7 mouse cellular contexts compared by ENCODE assay signal in genomic region chr1:133423543-133424480, GRCm38 (mm10). TPM values are rescaled to one million over a fixed set of nuclear protein-coding genes. Genes with fewer than 3 reads are reported as not detected.
DNase-seq lines count a peak whose midpoint lies in the region; ATAC-seq lines count a peak whose summit lies in the region.

TSS of gene Sox13 (minus strand) at chr1:133424377.

- no peaks in the 10 kb centered on the region for H3K36me3 ChIP-seq in hindbrain, embryonic 14.5 days (replicated peaks; ENCODE audit: control insufficient read depth, insufficient read depth)
- no peaks in the 10 kb centered on the region for H3K36me3 ChIP-seq in midbrain, embryonic 10.5 days
- H3K36me3 ChIP-seq in stomach, embryonic 14.5 days (ENCODE audit: control insufficient read depth, insufficient read depth, low read length): no peaks in the 10 kb centered on the region

- H3K27ac ChIP-seq in hindbrain, embryonic 14.5 days: peak within 1 kb of the TSS; percentile 85
- H3K27ac ChIP-seq in midbrain, embryonic 10.5 days (replicated peaks): peak within 1 kb of the TSS; percentile 95
- H3K27ac ChIP-seq in stomach, embryonic 14.5 days (ENCODE audit: low read length): peak within 1 kb of the TSS; percentile 90

- H3K9me3 ChIP-seq in hindbrain, embryonic 14.5 days (ENCODE audit: control insufficient read depth, low read length): no peaks in the 10 kb centered on the region
- H3K9me3 ChIP-seq in midbrain, embryonic 10.5 days (replicated peaks): no peaks in the 10 kb centered on the region; the same call in 1 of the 2 replicates
- H3K9me3 ChIP-seq in stomach, embryonic 14.5 days (ENCODE audit: control insufficient read depth, low read depth, low read length): no peaks in the 10 kb centered on the region

- H3K4me2 ChIP-seq in hindbrain, embryonic 14.5 days (replicated peaks): peak within 1 kb of the TSS; percentile 98
- H3K4me2 ChIP-seq in stomach, embryonic 14.5 days (replicated peaks; ENCODE audit: low read depth, low read length): peak within 1 kb of the TSS; percentile 92

- under 1% methylated on average over 118 of the region's 128 CpGs for WGBS in hindbrain, embryonic 14.5 days
- WGBS in midbrain, embryonic 10.5 days: under 1% methylated on average over 103 of the region's 128 CpGs
- under 1% methylated on average over 106 of the region's 128 CpGs for WGBS in stomach, embryonic 14.5 days

- H3K27me3 ChIP-seq in hindbrain, embryonic 14.5 days (ENCODE audit: control insufficient read depth, insufficient read depth, low read length): no peaks in the 10 kb centered on the region
- H3K27me3 ChIP-seq in midbrain, embryonic 10.5 days (ENCODE audit: low read depth, poor library complexity, severe bottlenecking): no peaks in the 10 kb centered on the region; the same call in none of the 2 replicates
- H3K27me3 ChIP-seq in stomach, embryonic 14.5 days (ENCODE audit: control insufficient read depth, insufficient read depth, low read length): no peaks in the 10 kb centered on the region

- H3K4me3 ChIP-seq in hindbrain, embryonic 14.5 days (replicated peaks; ENCODE audit: low read length): peak within 1 kb of the TSS; percentile 83
- peak within 1 kb of the TSS; percentile 95 for H3K4me3 ChIP-seq in midbrain, embryonic 10.5 days
- H3K4me3 ChIP-seq in stomach, embryonic 14.5 days (ENCODE audit: low read depth, low read length): peak within 1 kb of the TSS; percentile 76

- ATAC-seq in hindbrain, embryonic 14.5 days (ENCODE audit: low FRiP score): peak; percentile 72
- peak; percentile 77 for ATAC-seq in stomach, embryonic 14.5 days (ENCODE audit: insufficient number of reproducible peaks, insufficient read depth, low FRiP score, low read depth)

- H3K9ac ChIP-seq in hindbrain, embryonic 14.5 days: peak within 1 kb of the TSS; percentile 77
- H3K9ac ChIP-seq in stomach, embryonic 14.5 days (replicated peaks; ENCODE audit: low read depth, low read length): peak within 1 kb of the TSS; percentile 82

- intact Hi-C loops in left cerebral cortex, postnatal 4 days (cut with DNase I): no loop called here

- DNase-seq in adrenal gland, adult 18-20 months (ENCODE audit: low spot score in 2 of 2): peak; percentile 69 to 71
- peak; percentile 13 for DNase-seq in c-Kit-positive CD71-positive TER-119-negative erythroid progenitor cells, embryonic 14.5 days (ENCODE audit: low read depth)
- DNase-seq in gastrocnemius, adult 18-20 months (ENCODE audit: low spot score): peak; percentile 50
- peak; percentile 67 for DNase-seq in hindbrain, embryonic 14.5 days (ENCODE audit: low spot score)
- DNase-seq in left cerebral cortex, postnatal 4 days: peak; percentile 64
- peak; percentile 87 for DNase-seq in midbrain, embryonic 10.5 days (ENCODE audit: low spot score)

- H3K4me1 ChIP-seq in hindbrain, embryonic 14.5 days (replicated peaks; ENCODE audit: control insufficient read depth, insufficient read depth, low read length): peaks cover 25% of the 10 kb centered on the region
- peaks cover 47% of the 10 kb centered on the region for H3K4me1 ChIP-seq in midbrain, embryonic 10.5 days
- peaks cover 21% of the 10 kb centered on the region for H3K4me1 ChIP-seq in stomach, embryonic 14.5 days (ENCODE audit: control insufficient read depth, insufficient read depth, low read length)

RNA-seq across cellular contexts. Expression of gene Sox13, which starts in this region (rescaled TPM):
- 10 to 100 TPM; 14.0 to 18.5 TPM for total RNA-seq in adrenal gland, adult 18-20 months (2021)
- 10 to 100 TPM in 1 of 2 experiments, 1 to 10 TPM in 1; 6.2 to 11.5 TPM for total RNA-seq in gastrocnemius, adult 18-20 months (2021)
- polyA plus RNA-seq in hindbrain, embryonic 14.5 days (2014; fragmentation: Nextera tagmentation; extraction: Ambion mirVana): 5.8 and 6.0 TPM in 2 replicates
- 10 to 100 TPM; 10.1 to 12.4 TPM for total RNA-seq in left cerebral cortex, postnatal 4 days (2021)
- polyA plus RNA-seq in midbrain, embryonic 10.5 days (2016; fragmentation: Nextera tagmentation; extraction: Ambion mirVana): 28.5 and 32.0 TPM in 2 replicates
- polyA plus RNA-seq in stomach, embryonic 14.5 days (2014; fragmentation: Nextera tagmentation; extraction: Ambion mirVana): 8.2 and 8.5 TPM in 2 replicates

Comparison
In these comparisons a context has a peak if more than half of its experiments do, and no peak if none do; other contexts are left out.
1. Peak in every context shown above with its lines: DNase-seq, ATAC-seq, H3K4me3 ChIP-seq and H3K27ac ChIP-seq.
2. DNase-seq: peak in every context shown above with its lines; median percentile 87 in midbrain, embryonic 10.5 days; 70 in adrenal gland, adult 18-20 months; 67 in hindbrain, embryonic 14.5 days; 64 in left cerebral cortex, postnatal 4 days; 50 in gastrocnemius, adult 18-20 months; 13 in c-Kit-positive CD71-positive TER-119-negative erythroid progenitor cells, embryonic 14.5 days.